Mouse (Mus musculus) mature B cell (primary cell): ENCODE data around the gene Lamc1.

Experiments
- in situ Hi-C: fragments of 300-500 bp; cut with MboI; formaldehyde crosslinking; loops from 2 replicates; pipeline ENCODE4 v1.14.3; 2019

Lamc1 gene

DNA sequence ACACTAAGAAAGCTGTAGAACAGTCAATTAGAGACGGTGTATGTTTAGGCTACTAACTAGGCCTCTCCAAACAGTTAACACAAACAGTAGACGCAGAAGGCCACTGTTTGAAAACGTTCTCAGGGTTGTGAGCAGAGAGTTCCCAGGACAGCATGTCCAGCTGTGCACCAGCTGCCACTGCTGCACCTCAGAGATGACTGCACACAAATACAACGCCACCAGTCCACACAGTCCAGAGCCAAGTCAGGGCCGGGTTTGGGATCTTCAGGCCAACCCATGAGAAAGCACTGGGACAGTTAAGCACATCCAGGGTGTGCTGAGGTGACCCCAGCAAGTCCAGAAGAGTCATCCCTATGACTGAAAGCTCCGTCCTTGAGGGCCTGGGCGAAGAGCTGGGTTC is 67.0 kb downstream of the Lamc1 start:
- in situ Hi-C loops, result no loop called here

DNA sequence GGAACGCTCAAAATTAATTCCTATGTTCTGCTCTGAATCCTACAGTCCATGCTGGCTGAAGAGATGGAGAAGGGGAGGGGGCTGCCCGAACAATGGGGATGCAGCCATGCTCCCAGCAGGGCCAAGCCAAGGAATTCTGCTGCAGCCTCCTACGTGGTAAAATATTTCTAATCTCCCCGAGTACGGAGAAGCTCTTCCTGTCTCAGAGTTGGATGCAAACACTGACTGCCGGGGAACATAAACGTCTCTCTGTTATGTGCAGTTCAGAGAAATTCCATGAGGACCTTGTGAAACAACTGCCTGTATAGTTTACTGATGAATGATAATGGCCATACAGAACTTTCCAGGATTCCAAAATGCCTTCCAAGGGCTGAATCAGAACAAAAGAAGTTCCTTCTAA is 67.5 kb downstream of the Lamc1 start:
- in situ Hi-C loops, result no loop called here

GRCm38 (mm10) chr1:153259752-153260300 is 72.8 kb downstream of the Lamc1 start:
- in situ Hi-C loops, result no loop called here

DNA sequence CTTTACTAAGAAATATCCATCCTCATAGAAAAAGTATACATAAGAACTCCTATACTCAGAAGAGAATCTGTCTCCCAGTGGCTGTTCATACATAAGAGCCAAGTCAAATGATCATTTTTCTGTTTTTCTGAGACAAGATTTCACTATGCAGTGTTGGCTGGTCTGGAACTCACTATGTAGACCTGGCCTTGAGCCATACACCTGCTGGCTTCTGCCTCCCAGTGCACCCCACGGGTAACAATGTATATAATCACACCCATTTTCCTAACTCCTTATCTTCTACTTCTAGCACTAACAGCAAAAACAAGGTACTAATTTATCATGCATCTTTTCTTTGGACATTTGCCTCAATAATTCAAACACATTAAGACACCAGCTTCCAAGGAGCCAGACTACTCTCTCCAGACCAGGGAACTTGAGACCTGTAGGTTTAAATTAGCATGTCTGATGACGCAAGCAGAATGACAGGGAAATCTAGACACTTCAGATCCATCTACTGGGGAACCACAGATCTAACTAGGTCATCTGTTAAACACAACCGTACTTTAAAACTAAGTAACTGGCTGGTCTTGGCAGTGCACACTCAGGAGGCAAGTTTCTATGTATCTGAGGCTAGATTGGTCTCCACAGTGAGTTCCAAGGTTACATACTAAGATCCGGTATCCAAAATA is 79.9 kb downstream of the Lamc1 start:
- in situ Hi-C loops, result no loop called here

DNA sequence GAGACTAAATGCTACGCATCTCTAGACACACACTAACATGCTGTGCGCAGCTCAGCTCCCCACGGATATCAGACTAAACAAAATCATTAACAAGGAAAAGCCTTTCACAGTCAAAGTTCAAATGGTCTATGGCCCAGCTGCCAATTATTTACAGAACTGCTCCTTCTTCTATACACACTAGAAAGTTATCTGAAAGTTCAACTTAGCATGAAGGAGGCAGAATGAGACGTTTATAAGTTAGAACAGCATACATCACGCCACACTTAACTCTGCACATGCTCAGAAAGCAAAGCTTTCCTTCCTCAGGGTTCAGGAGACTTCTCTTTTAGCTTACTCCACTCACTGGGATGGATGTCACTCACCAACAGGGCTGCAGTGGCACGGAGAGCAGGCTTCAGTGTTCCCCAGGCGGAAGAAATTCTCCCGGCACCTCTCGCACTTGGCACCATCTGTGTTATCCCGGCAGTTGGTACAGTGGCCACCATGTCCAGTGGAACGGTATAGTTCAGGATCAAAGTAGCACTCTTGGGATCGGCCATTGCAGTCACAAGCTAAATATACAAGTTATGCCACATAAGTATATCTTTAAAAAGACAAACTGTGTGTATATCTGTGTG is 80.9 kb downstream of the Lamc1 start:
- in situ Hi-C loops, result no loop called here

DNA sequence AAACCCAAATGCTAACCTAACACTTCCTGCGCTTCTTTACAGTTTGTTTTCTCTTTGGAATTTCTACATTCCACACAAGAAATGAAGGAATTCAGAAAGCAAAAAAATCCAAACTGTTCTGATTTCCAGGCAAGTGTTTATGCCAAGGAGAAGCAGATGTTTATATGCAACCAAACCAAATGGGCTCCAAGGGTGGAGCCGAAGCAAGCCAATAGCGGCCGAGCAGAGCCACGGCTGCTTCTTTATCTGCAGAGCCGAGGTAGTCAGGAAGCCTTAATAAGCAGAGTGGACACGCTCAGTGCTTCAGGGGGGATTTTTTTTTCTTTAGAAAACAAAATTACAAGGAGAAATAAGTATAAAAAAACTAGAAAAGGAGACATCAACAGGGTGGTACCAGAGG is 91.2 kb downstream of the Lamc1 start:
- in situ Hi-C loops, result no loop called here

GRCm38 (mm10) chr1:153235576-153235975 is 97.0 kb downstream of the Lamc1 start:
- in situ Hi-C loops, result no loop called here

GRCm38 (mm10) chr1:153231681-153232080 is 100.9 kb downstream of the Lamc1 start:
- in situ Hi-C loops, result no loop called here

DNA sequence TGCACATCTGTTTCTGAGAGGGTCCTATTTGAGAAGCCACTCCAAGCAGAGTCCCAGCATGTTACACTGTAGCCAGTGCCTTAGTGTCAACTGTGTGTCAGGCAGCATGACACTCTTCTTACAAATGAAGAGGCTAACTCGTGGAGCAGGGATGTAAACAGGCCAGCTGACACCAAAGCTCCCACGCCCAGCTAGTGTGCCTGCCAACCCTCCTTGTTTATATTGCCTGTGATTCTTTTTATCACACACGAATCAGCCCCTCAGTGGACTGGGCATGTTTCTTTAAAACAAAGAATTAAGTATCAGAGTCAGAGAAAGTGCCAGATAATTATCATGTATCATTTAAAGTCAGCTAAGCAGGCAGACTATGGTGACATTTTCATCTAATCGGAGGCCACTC is 104.7 kb downstream of the Lamc1 start:
- in situ Hi-C loops, result no loop called here

- in situ Hi-C loops, result no loop called here
Observed at GRCm38 (mm10) chr1:153227096-153227495, 105.5 kb downstream of the Lamc1 start.

GRCm38 (mm10) chr1:153225786-153226725 is 106.5 kb downstream of the Lamc1 start:
- in situ Hi-C loops, result no loop called here

- in situ Hi-C loops, result no loop called here
Observed at GRCm38 (mm10) chr1:153224331-153224730, 108.3 kb downstream of the Lamc1 start.

DNA sequence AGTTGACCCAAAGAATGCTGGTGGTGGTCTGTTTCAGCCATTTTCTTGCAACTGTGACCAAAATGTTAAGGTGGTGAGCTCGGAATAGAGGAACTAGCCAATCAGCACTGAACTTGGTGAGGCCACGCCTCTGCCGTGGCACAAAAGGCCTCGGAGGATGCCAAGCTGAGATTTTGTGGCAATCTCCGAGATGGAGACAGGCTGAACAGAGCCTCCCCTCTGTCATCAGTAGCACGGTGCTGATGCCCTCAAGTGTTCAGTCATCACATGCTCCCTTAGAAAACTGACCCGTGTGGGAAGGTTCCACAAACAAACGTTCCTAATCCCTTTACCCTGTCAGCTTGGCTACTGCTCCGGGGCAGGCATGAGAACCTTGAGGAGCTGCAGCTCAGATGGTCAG is 113.2 kb downstream of the Lamc1 start:
- in situ Hi-C loops, result no loop called here

GRCm38 (mm10) chr1:153216516-153216915 is 116.1 kb downstream of the Lamc1 start:
- in situ Hi-C loops, result no loop called here

GRCm38 (mm10) chr1:153215676-153216075 is 116.9 kb downstream of the Lamc1 start:
- in situ Hi-C loops, result no loop called here

DNA sequence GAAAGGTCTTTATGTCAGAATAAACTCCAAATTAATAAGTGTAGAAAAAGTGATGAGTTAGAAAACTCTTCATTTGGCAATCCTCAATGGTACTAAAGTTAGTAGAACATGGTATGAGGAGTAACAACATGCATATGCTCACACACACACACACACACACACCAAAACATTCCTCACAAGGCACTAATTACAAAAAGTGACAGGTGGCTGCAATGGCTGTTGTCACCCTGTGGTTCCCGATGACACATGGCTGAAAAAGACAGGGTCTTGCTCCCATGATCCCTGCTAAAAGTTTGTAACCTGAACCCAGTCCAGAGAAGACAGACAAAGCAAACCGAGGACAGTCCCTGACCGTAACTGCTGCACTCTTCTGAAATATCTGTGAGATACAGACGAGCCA is 121.6 kb downstream of the Lamc1 start:
- in situ Hi-C loops, result no loop called here

GRCm38 (mm10) chr1:153210198-153210597 is 122.4 kb downstream of the Lamc1 start:
- in situ Hi-C loops, result no loop called here

- in situ Hi-C loops, result no loop called here
Observed at GRCm38 (mm10) chr1:153202195-153202594, 130.4 kb downstream of the Lamc1 start.

- in situ Hi-C loops, result no loop called here
Observed at GRCm38 (mm10) chr1:153201448-153201847, 131.1 kb downstream of the Lamc1 start.

DNA sequence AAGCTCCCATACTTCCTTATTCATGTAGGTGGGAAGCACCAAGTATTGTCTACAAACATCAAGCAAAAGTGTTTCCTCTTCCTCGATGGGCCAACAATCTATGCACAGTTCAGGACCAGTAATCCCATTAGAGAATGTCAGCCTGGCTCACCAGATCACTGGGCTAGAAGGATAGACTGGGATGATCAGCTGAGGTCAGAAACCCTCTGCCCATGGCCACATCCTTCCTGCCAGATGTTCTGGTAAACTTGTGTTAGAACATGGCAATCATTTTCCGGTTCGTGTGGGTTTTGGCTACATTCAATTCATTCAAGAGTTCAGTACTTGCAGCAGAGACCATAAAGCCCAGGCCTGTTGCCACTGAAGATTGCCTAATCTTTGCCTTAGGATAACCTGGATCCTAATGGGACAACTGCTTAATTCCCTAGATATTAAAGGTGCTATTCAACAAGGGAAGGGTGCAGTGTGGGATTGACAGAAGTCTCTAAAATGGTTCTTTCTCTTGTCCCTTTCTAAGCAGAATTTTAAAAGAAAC is 135.2 kb downstream of the Lamc1 start:
- in situ Hi-C loops, result no loop called here

DNA sequence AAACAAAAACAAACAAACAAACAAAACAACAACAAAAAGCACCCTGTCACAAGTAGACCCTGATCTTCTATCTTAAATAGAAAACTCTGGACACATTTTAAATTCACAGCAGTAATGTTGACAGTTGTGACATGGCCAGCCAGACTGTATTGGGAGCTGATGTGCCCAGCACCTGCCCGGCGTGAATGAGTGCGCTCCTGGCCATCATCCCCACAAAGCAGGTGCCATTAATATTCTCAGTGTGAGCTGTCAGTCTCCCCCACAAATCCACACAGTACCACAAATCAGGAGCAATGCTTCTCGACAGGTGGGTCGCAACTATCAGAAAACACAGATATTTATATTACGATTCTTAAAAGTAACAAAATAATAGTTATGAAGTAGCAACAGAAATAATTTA is 139.6 kb downstream of the Lamc1 start:
- in situ Hi-C loops, result no loop called here

DNA sequence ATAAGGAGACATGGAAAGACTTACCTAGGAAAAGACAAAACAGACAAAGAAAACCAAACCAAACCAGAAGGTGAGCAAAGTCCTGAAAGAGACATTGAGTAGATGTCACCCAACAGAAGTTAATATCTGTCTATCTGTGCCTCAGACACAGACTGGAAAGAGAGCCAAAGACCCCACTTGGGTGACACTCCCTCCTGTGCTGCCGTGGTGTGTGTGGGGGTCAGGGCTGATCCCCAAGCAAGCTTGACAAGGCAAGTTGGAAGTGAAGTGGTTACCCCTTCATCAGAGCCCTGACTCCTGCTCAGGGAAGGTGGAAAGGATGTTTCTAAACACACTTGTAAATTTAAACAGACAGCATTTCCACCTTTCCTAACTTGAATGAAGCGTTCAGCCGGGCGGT is 140.2 kb downstream of the Lamc1 start:
- in situ Hi-C loops, result no loop called here
